Mouse (Mus musculus): ENCODE results near the gene Fer.

The Fer gene

GRCm38 (mm10) chr17:64084751-64085150 lies 221.9 kb downstream of the Fer start:
- in situ Hi-C loops (cut with MboI, MseI): no loop called here

- in situ Hi-C loops (cut with MboI, MseI): no loop called here
Observed at GRCm38 (mm10) chr17:64085493-64085892, 222.6 kb downstream of the Fer start.

GRCm38 (mm10) chr17:64086875-64087608 lies 224.2 kb downstream of the Fer start:
- in situ Hi-C loops (cut with MboI, MseI): no loop called here

- in situ Hi-C loops (cut with MboI, MseI): no loop called here
Observed at GRCm38 (mm10) chr17:64087871-64088270, 225.0 kb downstream of the Fer start.

GRCm38 (mm10) chr17:64093716-64094115 lies 230.9 kb downstream of the Fer start:
- in situ Hi-C loops (cut with MboI, MseI): loop anchor here in 1 of 2 experiments (10.0 kb wide), 1 partner anchor 859 kb away; no protein-coding TSS in a partner anchor

GRCm38 (mm10) chr17:64096811-64097210 lies 233.9 kb downstream of the Fer start:
- in situ Hi-C loops (cut with MboI, MseI): loop anchor here in 1 of 2 experiments (10.0 kb wide), 1 partner anchor 862 kb away; no protein-coding TSS in a partner anchor

GRCm38 (mm10) chr17:64097788-64098359 lies 235.0 kb downstream of the Fer start:
- in situ Hi-C loops (cut with MboI, MseI): loop anchor here in 1 of 2 experiments (10.0 kb wide), 1 partner anchor 863 kb away; no protein-coding TSS in a partner anchor

GRCm38 (mm10) chr17:64099395-64100171 lies 236.7 kb downstream of the Fer start:
- in situ Hi-C loops (cut with MboI, MseI): loop anchor here in 1 of 2 experiments (10.0 kb wide), 1 partner anchor 865 kb away; no protein-coding TSS in a partner anchor

GRCm38 (mm10) chr17:64100172-64100510 lies 237.3 kb downstream of the Fer start:
- in situ Hi-C loops (cut with MboI, MseI): no loop called here

- in situ Hi-C loops (cut with MboI, MseI): no loop called here
Observed at GRCm38 (mm10) chr17:64108773-64109172, 245.9 kb downstream of the Fer start.

- in situ Hi-C loops (cut with MboI, MseI): no loop called here
Observed at GRCm38 (mm10) chr17:64109871-64110270, 247.0 kb downstream of the Fer start.

GRCm38 (mm10) chr17:64113625-64114024 lies 250.8 kb downstream of the Fer start:
- in situ Hi-C loops (cut with MboI, MseI): no loop called here

GRCm38 (mm10) chr17:64116762-64117161 lies 253.9 kb downstream of the Fer start:
- in situ Hi-C loops (cut with MboI, MseI): no loop called here

GRCm38 (mm10) chr17:64119697-64120288 lies 256.9 kb downstream of the Fer start:
- in situ Hi-C loops (cut with MboI, MseI): no loop called here

GRCm38 (mm10) chr17:64122556-64122955 lies 259.7 kb downstream of the Fer start:
- in situ Hi-C loops (cut with MboI, MseI): no loop called here

GRCm38 (mm10) chr17:64123732-64124131 lies 260.9 kb downstream of the Fer start:
- in situ Hi-C loops (cut with MboI, MseI): no loop called here

GRCm38 (mm10) chr17:64126904-64127303 lies 264.0 kb downstream of the Fer start:
- in situ Hi-C loops (cut with MboI, MseI): no loop called here

GRCm38 (mm10) chr17:64129750-64130149 lies 266.9 kb downstream of the Fer start:
- in situ Hi-C loops (cut with MboI, MseI): no loop called here

- in situ Hi-C loops (cut with MboI, MseI): no loop called here
Observed at GRCm38 (mm10) chr17:64130356-64130755, 267.5 kb downstream of the Fer start.

GRCm38 (mm10) chr17:64132183-64132582 lies 269.3 kb downstream of the Fer start:
- in situ Hi-C loops (cut with MboI, MseI): no loop called here

GRCm38 (mm10) chr17:64135941-64136650 lies 273.2 kb downstream of the Fer start:
- in situ Hi-C loops (cut with MboI, MseI): no loop called here

All from T-helper 17 cell (primary cell).